Mouse (Mus musculus): ENCODE data around the gene Gm20388. TPM values are rescaled to one million over a fixed set of nuclear protein-coding genes. Genes with fewer than 3 reads are reported as not detected.

The Gm20388 gene
- polyA plus RNA-seq, 1 experiment from 2014 or later, result not detected

DNA sequence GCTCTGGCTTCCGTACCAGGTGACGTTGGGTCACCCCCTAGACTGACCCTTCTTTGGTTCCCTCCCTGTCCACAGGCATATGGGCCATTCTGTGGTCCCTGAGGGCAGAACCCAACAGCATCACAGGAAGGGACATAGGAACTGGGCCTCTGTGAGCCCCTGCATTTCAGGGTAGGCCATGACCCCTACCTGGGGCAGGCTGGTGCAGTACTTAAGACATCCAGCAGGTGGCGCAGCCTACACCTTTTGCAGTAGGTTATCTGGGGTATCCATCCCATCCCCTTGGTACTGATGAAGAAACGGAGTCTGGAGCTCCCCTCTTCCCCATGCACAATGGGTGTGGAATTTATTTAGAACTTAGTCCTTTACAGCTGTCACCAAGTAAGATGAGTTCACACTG, 1783.8 kb downstream of the Gm20388 start:
- Histone ChIP-seq H3K4me1 (replicated peaks) (no peaks in the 10 kb centered on the region), H3K36me3 (no peaks in the 10 kb centered on the region), H3K9me3 (replicated peaks) (no peaks in the 10 kb centered on the region), H3K9ac (no peak overlapping the region), H3K4me3 (replicated peaks) (no peak overlapping the region), H3K27ac (no peak overlapping the region), H3K27me3 (no peaks in the 10 kb centered on the region), H3K4me2 (no peak overlapping the region)
- no peak for ATAC-seq (ENCODE audit: low read depth)
- peak; percentile 11 for DNase-seq
- 43% methylated on average over 4 of the region's 4 CpGs for WGBS (ENCODE audit: insufficient replicate concordance)

DNA sequence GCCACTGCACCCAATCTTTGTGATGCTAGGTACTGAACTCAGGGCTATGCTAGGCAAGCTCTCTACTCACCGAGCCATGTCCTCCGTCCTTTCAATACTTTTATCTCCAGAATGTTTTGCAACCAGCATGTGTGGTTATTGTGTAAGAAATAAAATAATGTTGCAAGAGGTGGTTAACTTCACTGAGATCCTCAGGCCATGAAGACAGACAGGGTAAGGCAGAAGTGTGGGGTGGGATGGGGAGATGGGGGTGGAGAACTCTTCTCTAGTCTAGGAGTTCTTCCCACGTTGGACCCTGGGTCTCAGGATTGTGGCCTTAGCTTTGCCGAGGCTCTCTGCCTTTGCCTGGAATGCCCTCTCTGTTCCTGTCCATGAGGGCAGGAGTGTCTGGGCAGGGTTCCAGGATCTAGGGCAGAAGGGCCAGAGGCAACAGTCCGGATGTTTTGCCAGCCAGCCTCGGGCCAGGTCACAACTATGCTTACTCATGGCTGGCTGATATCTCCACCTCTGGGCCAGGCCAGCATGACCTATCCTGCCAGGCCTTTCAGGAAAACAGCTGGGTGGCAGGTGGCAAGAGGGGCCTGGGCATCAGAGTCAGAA, 1785.0 kb downstream of the Gm20388 start:
- no peak overlapping the region for H3K4me2 ChIP-seq
- WGBS (ENCODE audit: insufficient replicate concordance), result 53% methylated on average over 6 of the region's 6 CpGs
- no peak overlapping the region for H3K4me3 ChIP-seq (replicated peaks)
- H3K27me3 ChIP-seq, result no peaks in the 10 kb centered on the region
- no peak overlapping the region for H3K9ac ChIP-seq
- no peaks in the 10 kb centered on the region for H3K9me3 ChIP-seq (replicated peaks)
- DNase-seq (no peak), ATAC-seq (ENCODE audit: low read depth) (no peak)
- H3K27ac ChIP-seq, result no peak overlapping the region
- H3K36me3 ChIP-seq, result no peaks in the 10 kb centered on the region
- no peaks in the 10 kb centered on the region for H3K4me1 ChIP-seq (replicated peaks)

DNA sequence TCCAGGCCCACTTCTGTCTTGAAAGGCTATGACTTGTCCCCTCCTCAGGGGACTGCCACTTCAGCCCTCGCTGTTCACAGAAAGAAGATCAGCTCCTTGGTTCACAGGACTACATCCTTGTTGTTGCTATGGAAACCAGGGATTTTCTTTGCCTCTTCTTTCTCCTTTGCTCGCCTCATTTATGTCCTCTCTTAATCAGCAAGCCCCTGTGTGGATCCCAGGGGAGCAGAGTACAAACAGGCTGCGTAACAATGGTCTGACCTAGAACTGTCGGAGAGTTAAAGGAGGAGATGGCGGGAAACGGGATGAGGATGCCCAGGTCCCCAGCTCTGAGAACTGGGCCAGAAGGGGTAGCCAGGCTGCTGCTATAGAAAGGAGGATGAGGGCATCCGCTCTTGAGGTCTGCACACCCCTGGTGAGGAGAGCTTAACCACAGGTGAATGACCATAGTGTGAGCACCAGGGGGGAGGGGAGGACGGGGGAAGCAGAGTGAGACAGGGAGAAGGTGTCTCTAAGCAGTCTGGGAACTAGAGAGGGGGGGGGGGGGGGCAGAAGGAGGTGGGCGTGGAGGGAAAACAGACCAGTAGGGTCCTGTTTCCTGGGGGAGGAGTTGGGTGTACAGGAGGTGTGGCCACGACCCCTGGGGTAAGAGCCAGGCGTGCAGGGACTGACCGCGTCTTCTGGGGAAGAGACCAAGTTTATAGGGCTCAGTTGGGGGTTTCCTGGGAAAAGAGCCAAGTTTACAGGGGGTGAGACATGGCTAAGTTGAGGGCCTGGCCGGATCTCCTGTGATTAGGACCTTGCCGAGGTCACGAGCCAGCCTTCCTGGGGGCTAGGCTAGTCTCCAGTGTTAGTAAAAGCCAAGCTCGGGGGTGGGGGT, 1787.3 kb downstream of the Gm20388 start:
- Histone ChIP-seq H3K27ac (no peak overlapping the region), H3K9ac (no peak overlapping the region), H3K4me1 (replicated peaks) (no peaks in the 10 kb centered on the region), H3K4me2 (no peak overlapping the region), H3K4me3 (replicated peaks) (no peak overlapping the region), H3K36me3 (no peaks in the 10 kb centered on the region), H3K27me3 (no peaks in the 10 kb centered on the region), H3K9me3 (replicated peaks) (no peaks in the 10 kb centered on the region)
- no peak for DNase-seq
- ATAC-seq (ENCODE audit: low read depth), result no peak
- 6% methylated on average over 16 of the region's 17 CpGs for WGBS (ENCODE audit: insufficient replicate concordance)

DNA sequence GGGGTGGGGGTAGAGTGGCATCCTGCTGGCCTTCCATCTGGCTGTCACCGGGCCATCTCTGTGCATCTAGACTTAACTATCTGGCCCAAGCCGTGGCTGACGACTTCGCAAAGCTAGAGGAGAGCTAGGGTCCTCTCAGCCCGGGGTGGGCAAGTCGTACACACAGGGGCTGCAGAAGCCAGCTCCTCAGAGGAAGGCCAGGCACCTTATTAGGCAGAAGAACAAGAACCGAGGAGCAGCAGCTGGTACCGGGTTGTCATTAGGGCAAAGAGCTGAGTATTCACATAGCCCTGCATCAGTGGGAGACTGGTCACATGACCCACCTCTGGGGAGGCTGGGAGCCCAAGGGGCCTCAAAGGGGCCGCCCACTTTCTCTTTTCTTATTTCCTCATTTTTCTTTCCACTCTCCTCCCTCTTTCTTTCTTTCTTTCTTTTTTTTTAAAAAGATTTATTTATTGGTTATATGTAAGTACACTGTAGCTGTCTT, 1788.0 kb downstream of the Gm20388 start:
- Histone ChIP-seq H3K4me1 (replicated peaks) (no peaks in the 10 kb centered on the region), H3K27ac (no peak overlapping the region), H3K9ac (no peak overlapping the region), H3K36me3 (no peaks in the 10 kb centered on the region), H3K9me3 (replicated peaks) (no peaks in the 10 kb centered on the region), H3K4me2 (no peak overlapping the region), H3K4me3 (replicated peaks) (no peak overlapping the region), H3K27me3 (no peaks in the 10 kb centered on the region)
- DNase-seq (no peak), ATAC-seq (ENCODE audit: low read depth) (no peak)
- WGBS (ENCODE audit: insufficient replicate concordance), result 6% methylated on average over 9 of the region's 9 CpGs

DNA sequence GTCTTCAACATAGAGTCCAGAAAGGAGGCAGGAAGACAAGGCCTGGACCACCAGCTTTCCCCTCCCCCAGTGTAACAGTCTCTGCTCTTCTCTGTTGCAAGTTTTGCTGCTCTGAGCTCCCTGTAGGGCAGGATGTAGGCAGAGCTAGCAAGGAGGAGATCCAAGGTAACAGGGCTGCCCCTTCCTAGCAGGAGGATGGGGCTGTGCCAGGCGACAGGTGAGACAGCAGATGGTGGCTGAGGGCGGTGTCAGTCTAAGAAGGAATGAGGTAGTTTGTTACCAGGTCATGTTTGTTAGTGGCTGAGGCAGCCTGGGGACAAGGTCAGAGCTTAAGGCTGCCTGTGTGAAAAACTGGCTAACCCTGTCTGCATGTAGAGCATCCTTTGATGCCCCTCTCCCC, 1789.3 kb downstream of the Gm20388 start:
- no peaks in the 10 kb centered on the region for H3K27me3 ChIP-seq
- WGBS (ENCODE audit: insufficient replicate concordance), result 68% methylated on average over 2 of the region's 2 CpGs
- H3K9ac ChIP-seq, result no peak overlapping the region
- no peaks in the 10 kb centered on the region for H3K36me3 ChIP-seq
- H3K9me3 ChIP-seq (replicated peaks), result no peaks in the 10 kb centered on the region
- H3K4me3 ChIP-seq (replicated peaks), result no peak overlapping the region
- ATAC-seq (ENCODE audit: low read depth) (no peak), DNase-seq (no peak)
- H3K4me2 ChIP-seq, result no peak overlapping the region
- no peaks in the 10 kb centered on the region for H3K4me1 ChIP-seq (replicated peaks)
- no peak overlapping the region for H3K27ac ChIP-seq

DNA sequence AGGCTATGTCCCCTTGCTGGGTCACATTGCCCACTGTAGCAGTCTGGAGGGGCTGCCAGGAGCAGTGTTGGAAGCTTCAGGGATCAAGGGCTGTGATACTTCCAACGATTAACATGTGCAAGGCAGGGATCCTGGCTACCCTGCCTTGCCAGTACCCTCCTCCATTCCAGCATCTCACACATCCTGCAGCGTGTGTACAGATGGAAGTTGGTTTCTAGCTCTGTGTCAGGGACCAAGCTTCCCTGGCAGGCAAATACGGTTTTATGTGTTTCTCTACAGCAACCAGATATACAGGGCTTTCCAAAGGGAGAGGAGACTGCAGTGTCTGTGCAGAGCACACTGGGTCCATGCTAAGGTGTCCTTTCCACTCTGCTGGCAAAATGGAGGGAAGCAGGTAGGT, 1794.5 kb downstream of the Gm20388 start:
- no peak overlapping the region for H3K9ac ChIP-seq
- 44% methylated on average over 3 of the region's 3 CpGs for WGBS (ENCODE audit: insufficient replicate concordance)
- H3K27ac ChIP-seq, result no peak overlapping the region
- H3K27me3 ChIP-seq, result 0 out of 2 replicates have a peak, but pooled peaks cover 5% of the 10 kb centered on the region
- no peak overlapping the region for H3K4me3 ChIP-seq (replicated peaks)
- H3K9me3 ChIP-seq (replicated peaks), result no peaks in the 10 kb centered on the region
- DNase-seq (no peak), ATAC-seq (ENCODE audit: low read depth) (no peak)
- H3K36me3 ChIP-seq, result no peaks in the 10 kb centered on the region
- H3K4me1 ChIP-seq (replicated peaks), result no peaks in the 10 kb centered on the region
- no peak overlapping the region for H3K4me2 ChIP-seq

- WGBS (ENCODE audit: insufficient replicate concordance), result 59% methylated on average over 11 of the region's 11 CpGs
These were observed 1796.3 kb downstream of the Gm20388 start for GRCm38 (mm10) chr8:121706956-121707355.

GRCm38 (mm10) chr8:121708406-121708805, 1797.8 kb downstream of the Gm20388 start:
- H3K9ac ChIP-seq, result no peak overlapping the region
- H3K4me1 ChIP-seq (replicated peaks), result no peaks in the 10 kb centered on the region
- no peak overlapping the region for H3K4me3 ChIP-seq (replicated peaks)
- H3K27me3 ChIP-seq, result 0 out of 2 replicates have a peak, but pooled peaks cover 6% of the 10 kb centered on the region
- no peaks in the 10 kb centered on the region for H3K36me3 ChIP-seq
- no peak for ATAC-seq (ENCODE audit: low read depth)
- DNase-seq, result no peak
- no peak overlapping the region for H3K4me2 ChIP-seq
- H3K27ac ChIP-seq, result no peak overlapping the region
- WGBS (ENCODE audit: insufficient replicate concordance), result 41% methylated on average over 6 of the region's 6 CpGs
- no peaks in the 10 kb centered on the region for H3K9me3 ChIP-seq (replicated peaks)

More at GRCm38 (mm10) chr8:121706956-121707355, 1796.3 kb downstream of the Gm20388 start:
- no peak overlapping the region for H3K4me3 ChIP-seq (replicated peaks)
- H3K4me1 ChIP-seq (replicated peaks), result no peaks in the 10 kb centered on the region
- H3K9me3 ChIP-seq (replicated peaks), result no peaks in the 10 kb centered on the region
- no peak overlapping the region for H3K27ac ChIP-seq
- ATAC-seq (ENCODE audit: low read depth), result no peak
- no peak overlapping the region for H3K9ac ChIP-seq
- H3K4me2 ChIP-seq, result no peak overlapping the region
- no peak for DNase-seq
- H3K27me3 ChIP-seq, result 0 out of 2 replicates have a peak, but pooled peaks cover 5% of the 10 kb centered on the region
- H3K36me3 ChIP-seq, result no peaks in the 10 kb centered on the region

- 42% methylated on average over 14 of the region's 14 CpGs for WGBS (ENCODE audit: insufficient replicate concordance)
- DNase-seq, result no peak
These were observed 1806.9 kb downstream of the Gm20388 start for GRCm38 (mm10) chr8:121717502-121717901.

DNA sequence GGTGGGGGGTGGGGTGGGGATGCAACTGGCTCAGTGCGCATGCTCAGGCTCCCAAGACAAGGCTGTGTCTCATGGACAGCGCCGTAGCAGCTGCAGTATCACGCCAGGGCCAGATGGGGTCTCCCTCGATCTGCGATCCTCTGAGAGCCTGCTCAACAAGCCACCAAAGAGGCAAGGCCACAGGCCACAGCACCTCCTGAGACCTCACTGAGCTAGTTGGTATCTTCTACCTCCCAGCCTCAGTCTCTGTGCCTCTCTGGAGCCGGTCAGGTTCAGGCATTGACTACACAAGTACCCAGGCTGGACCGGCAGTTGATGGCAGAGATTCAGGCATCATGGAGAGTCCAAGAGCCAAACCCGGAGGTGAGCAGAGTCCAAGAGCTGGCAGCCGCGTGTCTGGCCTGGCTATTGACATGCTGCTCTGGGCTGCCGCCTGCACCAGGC, 1807.4 kb downstream of the Gm20388 start:
- DNase-seq (peak; percentile 25), ATAC-seq (ENCODE audit: low read depth) (no peak)
- H3K4me1 ChIP-seq (replicated peaks), result no peaks in the 10 kb centered on the region
- no peak overlapping the region for H3K4me2 ChIP-seq
- H3K9me3 ChIP-seq (replicated peaks), result no peaks in the 10 kb centered on the region
- 26% methylated on average over 12 of the region's 12 CpGs for WGBS (ENCODE audit: insufficient replicate concordance)
- H3K36me3 ChIP-seq, result no peaks in the 10 kb centered on the region
- no peak overlapping the region for H3K9ac ChIP-seq
- no peak overlapping the region for H3K27ac ChIP-seq
- H3K27me3 ChIP-seq, result peaks cover 26% of the 10 kb centered on the region
- H3K4me3 ChIP-seq (replicated peaks), result no peak overlapping the region

More at GRCm38 (mm10) chr8:121717502-121717901, 1806.9 kb downstream of the Gm20388 start:
- no peaks in the 10 kb centered on the region for H3K9me3 ChIP-seq (replicated peaks)
- H3K27ac ChIP-seq, result no peak overlapping the region
- no peak for ATAC-seq (ENCODE audit: low read depth)
- H3K36me3 ChIP-seq, result no peaks in the 10 kb centered on the region
- no peak overlapping the region for H3K4me2 ChIP-seq
- no peak overlapping the region for H3K9ac ChIP-seq
- H3K4me1 ChIP-seq (replicated peaks), result no peaks in the 10 kb centered on the region
- no peak overlapping the region for H3K4me3 ChIP-seq (replicated peaks)
- H3K27me3 ChIP-seq, result peaks cover 26% of the 10 kb centered on the region

DNA sequence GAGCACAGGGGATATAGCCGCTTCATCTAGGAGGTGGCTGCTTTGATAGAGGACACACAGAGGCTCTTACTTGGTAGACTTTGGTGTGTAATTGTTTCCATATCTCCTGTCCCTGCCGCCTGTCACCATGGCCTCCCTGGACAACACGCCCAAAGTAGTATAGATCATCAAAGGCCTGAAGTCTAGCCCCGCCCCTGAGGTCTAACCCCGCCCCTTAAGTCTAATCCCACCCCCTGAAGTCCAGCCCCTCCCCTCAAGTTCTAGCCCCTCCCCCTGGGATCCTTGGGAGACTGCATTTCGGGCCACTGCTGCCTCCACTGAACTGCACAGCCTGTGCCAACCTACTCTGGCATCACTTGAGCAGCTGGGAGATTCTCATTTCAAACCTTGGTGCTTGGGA, 1808.3 kb downstream of the Gm20388 start:
- no peak for ATAC-seq (ENCODE audit: low read depth)

More for the DNA sequence above, 1808.3 kb downstream of the Gm20388 start:
- Histone ChIP-seq H3K9ac (no peak overlapping the region), H3K27ac (no peak overlapping the region), H3K27me3 (peaks cover 21% of the 10 kb centered on the region), H3K4me1 (replicated peaks) (no peaks in the 10 kb centered on the region), H3K4me2 (no peak overlapping the region), H3K36me3 (no peaks in the 10 kb centered on the region), H3K9me3 (replicated peaks) (no peaks in the 10 kb centered on the region), H3K4me3 (replicated peaks) (no peak overlapping the region)
- WGBS (ENCODE audit: insufficient replicate concordance), result 49% methylated on average over 6 of the region's 6 CpGs
- DNase-seq, result no peak

Data from liver, embryonic 13.5 days (tissue).